In the genomic region with DNA sequence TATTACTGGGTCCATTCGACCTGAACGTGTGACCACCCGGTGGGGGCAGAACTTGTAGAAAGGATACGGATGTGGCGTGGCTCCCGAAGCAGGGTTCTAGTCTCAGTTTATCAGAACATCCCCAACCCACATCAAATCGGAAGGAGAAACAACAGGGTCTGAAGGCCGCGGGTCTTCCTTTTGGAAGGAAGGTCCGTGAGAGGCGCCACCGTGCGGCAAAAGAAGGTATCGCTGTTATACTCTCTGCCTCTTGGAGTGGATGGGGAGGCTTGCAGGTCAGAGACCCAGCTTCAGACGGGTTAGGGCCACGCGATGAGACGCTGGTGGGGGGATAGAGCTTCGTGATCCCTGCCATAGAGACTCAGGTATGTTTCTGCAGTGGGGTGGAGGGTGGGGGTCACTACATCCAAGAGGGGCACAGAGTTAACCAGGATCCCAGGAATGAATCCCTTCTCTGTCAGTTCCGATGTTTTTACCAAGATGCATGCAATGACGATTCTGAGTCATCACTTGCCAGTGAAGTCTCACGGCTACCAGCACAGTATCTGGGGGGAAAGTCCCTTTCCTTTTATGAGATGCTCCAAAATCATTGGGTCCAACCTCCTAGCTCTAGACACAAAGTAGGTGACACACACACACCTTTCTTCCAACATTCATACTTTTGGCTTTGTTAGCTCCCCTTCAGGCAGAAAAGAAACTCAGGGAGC, we compare ENCODE assay signal across 9 mouse cellular contexts. TPM values are rescaled to one million over a fixed set of nuclear protein-coding genes. Genes with fewer than 3 reads are reported as not detected.
DNase-seq lines count a peak whose midpoint lies in the region; ATAC-seq and TF ChIP-seq lines count a peak whose summit lies in the region.
"Had no signal": no experiment of that assay in that cellular context is flagged by ENCODE, and none has a peak within 500 bp of the region (broad histone marks: within the 10 kb centered on the region; RNA-seq: fewer than 3 reads in every experiment).

No protein-coding gene starts in this region.

- peak; percentile 87 for DNase-seq in forebrain, embryonic 11.5 days (ENCODE audit: low spot score)
- DNase-seq in MEL (ENCODE audit: low read depth, low spot score) = peak; percentile 80
- peak; percentile 84 to 95 for DNase-seq in cerebellum, postnatal 14 days
- peak; percentile 59 to 81 for DNase-seq in kidney, postnatal 25 days
- peak; percentile 64 to 79 for DNase-seq in lung, postnatal 4 days
- DNase-seq in spleen, postnatal 14 days (ENCODE audit: low spot score in 2 of 2) = peak; percentile 42 to 73

- H3K9ac ChIP-seq in forebrain, embryonic 11.5 days (ENCODE audit: low read length) = no peak overlapping the region
- no peak overlapping the region for H3K9ac ChIP-seq in forebrain, embryonic 16.5 days (replicated peaks; ENCODE audit: low read depth, low read length)
- peak overlapping the region; percentile 49 for H3K9ac ChIP-seq in MEL (ENCODE audit: control insufficient read depth, low read depth, low read length, poor library complexity, severe bottlenecking)

- no peak for TF ChIP-seq POLR2A in MEL (IDR thresholded peaks at IDR 0.05; ENCODE audit: control insufficient read depth in 1 of 2, insufficient read depth in 1 of 2, low read depth in 1 of 2, low read length in 2 of 2, poor library complexity in 1 of 2)

- H3K27me3 ChIP-seq in forebrain, embryonic 11.5 days (ENCODE audit: control insufficient read depth, insufficient read depth, low read length) = no peaks in the 10 kb centered on the region
- no peaks in the 10 kb centered on the region for H3K27me3 ChIP-seq in forebrain, embryonic 16.5 days (replicated peaks; ENCODE audit: control insufficient read depth, insufficient read depth, low read length)
- no peaks in the 10 kb centered on the region; a peak in 4 of 4 replicates for H3K27me3 ChIP-seq in MEL (ENCODE audit: control insufficient read depth in 1 of 2, insufficient read depth in 2 of 2, low read length in 2 of 2)

- no peaks in the 10 kb centered on the region; the same call in 1 of the 2 replicates for H3K4me1 ChIP-seq in forebrain, embryonic 11.5 days (replicated peaks; ENCODE audit: control insufficient read depth, insufficient read depth, low read length)
- peaks cover 16% of the 10 kb centered on the region for H3K4me1 ChIP-seq in forebrain, embryonic 16.5 days (replicated peaks; ENCODE audit: control insufficient read depth, insufficient read depth, low read length)
- peaks cover 0 to under 1% of the 10 kb centered on the region in 2 experiments; a peak in 1 of 4 replicates for H3K4me1 ChIP-seq in MEL (ENCODE audit: control insufficient read depth in 1 of 2, insufficient read depth in 2 of 2, low read length in 2 of 2)

- 22% methylated on average over 22 of the region's 22 CpGs for WGBS in forebrain, embryonic 11.5 days
- WGBS in forebrain, embryonic 16.5 days = 23% methylated on average over 22 of the region's 22 CpGs

- H3K79me2 ChIP-seq in MEL (ENCODE audit: control insufficient read depth, insufficient read depth, low read length, poor library complexity) = no peaks in the 10 kb centered on the region

- TF ChIP-seq RAD21 in MEL (IDR thresholded peaks at IDR 0.05; ENCODE audit: low read depth, low read length) = peak; percentile 12; the same call in 1 of the 2 replicates

- ATAC-seq in forebrain, embryonic 11.5 days (replicated peaks; ENCODE audit: low FRiP score) = no peak
- ATAC-seq in forebrain, embryonic 16.5 days = no peak
- ATAC-seq in granulocyte monocyte progenitor cell, adult 5-6 weeks (replicated peaks; ENCODE audit: poor library complexity, severe bottlenecking) = peak; percentile 55

- H3K36me3 ChIP-seq in forebrain, embryonic 11.5 days (ENCODE audit: control insufficient read depth, insufficient read depth, low read length) = no peaks in the 10 kb centered on the region
- no peaks in the 10 kb centered on the region for H3K36me3 ChIP-seq in forebrain, embryonic 16.5 days (ENCODE audit: control insufficient read depth, insufficient read depth)
- H3K36me3 ChIP-seq in MEL (ENCODE audit: control insufficient read depth in 1 of 2, insufficient read depth in 2 of 2, low read length in 2 of 2) = no peaks in the 10 kb centered on the region

- no peak overlapping the region for H3K4me2 ChIP-seq in forebrain, embryonic 11.5 days (ENCODE audit: low read depth, low read length, severe bottlenecking)
- no peak overlapping the region for H3K4me2 ChIP-seq in forebrain, embryonic 16.5 days (ENCODE audit: low read length)

- no peak overlapping the region for H3K27ac ChIP-seq in forebrain, embryonic 11.5 days (ENCODE audit: low read depth, low read length)
- H3K27ac ChIP-seq in forebrain, embryonic 16.5 days (ENCODE audit: low read length) = no peak overlapping the region
- no peak overlapping the region for H3K27ac ChIP-seq in MEL (ENCODE audit: control insufficient read depth, low read depth, low read length)
- H3K27ac ChIP-seq: macrophage had no signal

- TF ChIP-seq EP300 in MEL (IDR thresholded peaks at IDR 0.05; ENCODE audit: low read depth in 1 of 2, low read length in 2 of 2) = no peak

- TF ChIP-seq CTCF in MEL (IDR thresholded peaks at IDR 0.05 in 2 of 3, conservative IDR thresholded peaks at IDR 0.05 in 1 of 3; ENCODE audit: control insufficient read depth in 1 of 3, insufficient read depth in 1 of 3, low read depth in 2 of 3, low read length in 3 of 3, poor library complexity in 1 of 3, severe bottlenecking in 1 of 3) = peak; percentile 79 to 88 (median 79)

- no peaks in the 10 kb centered on the region for H3K9me3 ChIP-seq in forebrain, embryonic 11.5 days (ENCODE audit: control insufficient read depth, low read length)
- no peaks in the 10 kb centered on the region for H3K9me3 ChIP-seq in forebrain, embryonic 16.5 days (ENCODE audit: control insufficient read depth, low read length)
- H3K9me3 ChIP-seq in MEL (replicated peaks; ENCODE audit: insufficient read depth, low read length) = no peaks in the 10 kb centered on the region

- H3K4me3 ChIP-seq in forebrain, embryonic 11.5 days (ENCODE audit: low read depth, low read length) = no peak overlapping the region
- no peak overlapping the region for H3K4me3 ChIP-seq in forebrain, embryonic 16.5 days (replicated peaks; ENCODE audit: low read length)
- peak overlapping the region; percentile 36 to 45; a peak in 3 of 4 replicates for H3K4me3 ChIP-seq in MEL (ENCODE audit: control insufficient read depth in 1 of 2, insufficient read depth in 1 of 2, low read depth in 2 of 2, low read length in 2 of 2)

TF ChIP-seq in MEL, 35 proteins besides CTCF, POLR2A, EP300 and RAD21:
- TF ChIP-seq HCFC1 (IDR thresholded peaks at IDR 0.05; ENCODE audit: low read depth, low read length) (peak; percentile 47; the same call in 1 of the 2 replicates), BHLHE40 (IDR thresholded peaks at IDR 0.05; ENCODE audit: borderline replicate concordance, low read depth, low read length) (no peak), SMC3 (IDR thresholded peaks at IDR 0.05; ENCODE audit: low read depth, low read length) (peak; percentile 47), TBP (IDR thresholded peaks at IDR 0.05; ENCODE audit: low read depth, low read length) (0 out of 2 replicates have a peak, but pooled peaks have one; percentile 44)
TF ChIP-seq in MEL: peak in this region for 3.

RNA-seq across cellular contexts. Expression of a gene that starts 17.2 kb away (rescaled TPM):
- polyA plus RNA-seq in forebrain, embryonic 11.5 days (2014; fragmentation: Nextera tagmentation; extraction: Ambion mirVana) = 28.1 and 31.4 TPM in 2 replicates
- polyA plus RNA-seq in forebrain, embryonic 16.5 days (2015; fragmentation: Nextera tagmentation; extraction: Ambion mirVana) = 51.0 and 53.4 TPM in 2 replicates
- total RNA-seq in MEL (2012; rRNA removed) = 7.5 and 8.4 TPM in 2 replicates
- polyA plus RNA-seq in MEL (2012; ENCODE audit: insufficient read depth in 1 of 2, insufficient read length in 2 of 2, low read depth in 1 of 2, low replicate concordance in 2 of 2, missing spikeins in 1 of 2) = 10 to 100 TPM in 1 of 2 experiments, not detected in 1; 15.4 TPM
- 15.1 and 25.0 TPM in 2 replicates for total RNA-seq in granulocyte monocyte progenitor cell, adult 5-6 weeks (2014; fragmentation: Nextera tagmentation)
- total RNA-seq in granulocyte monocyte progenitor cell, adult 5-6 weeks (2017) = 17.5 and 17.6 TPM in 2 replicates

RNA-seq across cellular contexts. Expression of a gene that starts 34.3 kb away (rescaled TPM):
- polyA plus RNA-seq in forebrain, embryonic 11.5 days (2014; fragmentation: Nextera tagmentation; extraction: Ambion mirVana) = 0.13 TPM in 1 of 2 replicates, not detected in the other
- not detected in 2 replicates for polyA plus RNA-seq in forebrain, embryonic 16.5 days (2015; fragmentation: Nextera tagmentation; extraction: Ambion mirVana)
- not detected in 2 replicates for total RNA-seq in MEL (2012; rRNA removed)
- not detected for polyA plus RNA-seq in MEL (2012; ENCODE audit: insufficient read depth in 1 of 2, insufficient read length in 2 of 2, low read depth in 1 of 2, low replicate concordance in 2 of 2, missing spikeins in 1 of 2)
- total RNA-seq in granulocyte monocyte progenitor cell, adult 5-6 weeks (2014; fragmentation: Nextera tagmentation) = not detected in 2 replicates
- total RNA-seq in granulocyte monocyte progenitor cell, adult 5-6 weeks (2017) = 0.99 and 2.4 TPM in 2 replicates

RNA-seq across cellular contexts. Expression of a gene that starts 55.3 kb away (rescaled TPM):
- 82.3 and 83.8 TPM in 2 replicates for polyA plus RNA-seq in forebrain, embryonic 11.5 days (2014; fragmentation: Nextera tagmentation; extraction: Ambion mirVana)
- 164 and 177 TPM in 2 replicates for polyA plus RNA-seq in forebrain, embryonic 16.5 days (2015; fragmentation: Nextera tagmentation; extraction: Ambion mirVana)
- 16.3 and 16.8 TPM in 2 replicates for total RNA-seq in MEL (2012; rRNA removed)
- 10 to 100 TPM in 1 of 2 experiments, not detected in 1; 22.0 TPM for polyA plus RNA-seq in MEL (2012; ENCODE audit: insufficient read depth in 1 of 2, insufficient read length in 2 of 2, low read depth in 1 of 2, low replicate concordance in 2 of 2, missing spikeins in 1 of 2)
- 22.0 and 39.8 TPM in 2 replicates for total RNA-seq in granulocyte monocyte progenitor cell, adult 5-6 weeks (2014; fragmentation: Nextera tagmentation)
- total RNA-seq in granulocyte monocyte progenitor cell, adult 5-6 weeks (2017) = 26.5 and 29.6 TPM in 2 replicates

Comparison
In these comparisons a context has a peak if more than half of its experiments do, and no peak if none do; other contexts are left out.
1. H3K4me3 ChIP-seq: peak in MEL (2 of 2); none in forebrain, embryonic 11.5 days (single experiment) and forebrain, embryonic 16.5 days (single experiment).
2. Peak in every context shown above with its lines, with median percentiles within 50 percentile points of each other: DNase-seq.